Mouse (Mus musculus) liver, embryonic 11.5 days (tissue): ENCODE results near the gene Wdr75. TPM values are rescaled to one million over a fixed set of nuclear protein-coding genes. Genes with fewer than 3 reads are reported as not detected.

ENCODE experiments used
- ATAC-seq: fragments of 200-750 bp; cut with Nextera tagmentation; replicated peaks from 2 replicates; pipeline ENCODE4 v1.8.0; 2017; ENCODE audit warnings: moderate number of reproducible peaks, mild to moderate bottlenecking, moderate TSS enrichment, moderate library complexity; ENCODE audit not compliant: low FRiP score
- DNase-seq: peaks from one replicate; pipeline ENCODE4 v3.0.0-alpha.2; 2017; ENCODE audit warnings: low spot score
- H3K27ac ChIP-seq: fragments of 300-500 bp; sonication (generic); 2 replicates; pipeline ENCODE4 v1.5.1; 2014; ENCODE audit warnings: mild to moderate bottlenecking, low read depth, low read length, control low read depth
- H3K27me3 ChIP-seq: fragments of 300-500 bp; sonication (generic); replicated peaks from 2 replicates; pipeline ENCODE4 v1.6.1; 2014; ENCODE audit warnings: low read length, mixed read lengths; ENCODE audit not compliant: control insufficient read depth, insufficient read depth
- H3K36me3 ChIP-seq: fragments of 300-500 bp; sonication (generic); 2 replicates; pipeline ENCODE4 v1.6.1; 2014; ENCODE audit warnings: mild to moderate bottlenecking, low read length, moderate library complexity, mixed read lengths; ENCODE audit not compliant: control insufficient read depth, insufficient read depth
- H3K4me1 ChIP-seq: fragments of 300-500 bp; sonication (generic); replicated peaks from 2 replicates; pipeline ENCODE4 v1.6.1; 2014; ENCODE audit warnings: low read length, mixed read lengths; ENCODE audit not compliant: control insufficient read depth, insufficient read depth
- H3K4me2 ChIP-seq: fragments of 300-500 bp; sonication (generic); 2 replicates; pipeline ENCODE4 v1.6.1; 2014; ENCODE audit warnings: mild to moderate bottlenecking, control low read depth, moderate library complexity
- H3K4me3 ChIP-seq: fragments of 300-500 bp; sonication (generic); 2 replicates; pipeline ENCODE4 v1.5.1; 2014; ENCODE audit warnings: low read depth, low read length, control low read depth
- H3K9ac ChIP-seq: fragments of 300-500 bp; sonication (generic); 2 replicates; pipeline ENCODE4 v1.6.1; 2014; ENCODE audit warnings: low read depth, low read length, control low read depth
- H3K9me3 ChIP-seq: fragments of 300-500 bp; sonication (generic); 2 replicates; pipeline ENCODE4 v1.6.1; 2016; ENCODE audit warnings: low read length, inconsistent platforms, mixed read lengths; ENCODE audit not compliant: control insufficient read depth
- WGBS: fragments of 180-500 bp; shearing (Covaris S2); extraction: QIAGEN DNeasy Blood & Tissue Kit; methylation state at CpG from one replicate; pipeline ENCODE4 v1.1.7; 2014; 5-methylcytosine and 5-hydroxymethylcytosine counted together
- polyA plus RNA-seq: library from polyadenylated mRNA; unstranded; fragments of >200 nt; fragmentation: Nextera tagmentation; extraction: Ambion mirVana; gene quantifications from 2 replicates; pipeline ENCODE4 v1.2.1, GENCODE M21; 2014

The Wdr75 gene
- polyA plus RNA-seq, 1 experiment from 2014 or later = 114 TPM

DNA sequence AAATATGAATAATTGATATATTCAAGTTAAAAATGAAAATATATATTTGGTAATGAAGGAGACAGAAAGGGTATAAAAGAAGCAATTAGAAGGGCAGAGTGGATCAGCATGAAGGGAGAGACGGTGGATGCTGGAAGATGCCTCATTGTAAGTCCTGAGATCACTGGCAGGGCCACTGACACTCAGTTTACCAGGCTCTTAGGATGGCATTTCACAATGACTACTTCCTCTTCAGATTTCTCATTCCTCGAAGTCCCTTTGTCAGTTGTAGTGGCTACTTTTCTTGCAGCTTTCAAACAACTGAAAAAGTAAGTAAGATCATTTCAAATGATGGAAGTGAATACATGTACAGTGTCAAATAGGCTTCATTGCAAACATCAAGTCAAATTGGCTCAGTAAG, 31.2 kb downstream of the Wdr75 start:
- WGBS = 83% methylated on average over 2 of the region's 2 CpGs
- H3K4me3 ChIP-seq = no peak overlapping the region

DNA sequence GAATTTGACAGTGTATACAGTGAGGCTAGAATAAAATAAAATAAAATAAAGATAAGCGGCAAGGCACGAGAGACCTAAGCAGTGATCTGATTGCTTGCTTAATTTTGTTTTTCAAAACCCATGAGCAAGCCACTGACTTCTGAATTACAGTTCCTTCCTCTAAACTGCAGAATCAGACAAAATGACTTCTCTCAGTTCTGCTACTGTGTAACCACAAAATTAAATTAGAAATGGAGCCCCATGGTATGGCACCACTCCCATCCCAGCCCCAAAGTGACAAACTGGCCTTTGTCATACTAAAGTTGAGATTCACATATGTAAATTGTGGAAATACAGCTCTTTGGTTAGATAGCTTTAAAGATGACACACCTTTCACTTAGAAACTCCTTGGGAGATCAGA, 31.8 kb downstream of the Wdr75 start:
- Histone ChIP-seq H3K36me3 (0 out of 2 replicates have a peak, but pooled peaks cover 6% of the 10 kb centered on the region), H3K9me3 (no peaks in the 10 kb centered on the region), H3K27me3 (no peaks in the 10 kb centered on the region), H3K9ac (no peak overlapping the region), H3K4me1 (no peaks in the 10 kb centered on the region), H3K4me2 (no peak overlapping the region), H3K4me3 (no peak overlapping the region), H3K27ac (no peak overlapping the region)
- ATAC-seq (no peak), DNase-seq (no peak)
- 91% methylated on average over 2 of the region's 2 CpGs for WGBS

More for the DNA sequence above, 31.2 kb downstream of the Wdr75 start:
- ATAC-seq (no peak), DNase-seq (no peak)
- H3K27ac ChIP-seq = no peak overlapping the region
- H3K4me2 ChIP-seq = no peak overlapping the region
- H3K9me3 ChIP-seq = no peaks in the 10 kb centered on the region
- H3K9ac ChIP-seq = no peak overlapping the region
- no peaks in the 10 kb centered on the region for H3K27me3 ChIP-seq
- 0 out of 2 replicates have a peak, but pooled peaks cover 6% of the 10 kb centered on the region for H3K36me3 ChIP-seq
- no peaks in the 10 kb centered on the region for H3K4me1 ChIP-seq

DNA sequence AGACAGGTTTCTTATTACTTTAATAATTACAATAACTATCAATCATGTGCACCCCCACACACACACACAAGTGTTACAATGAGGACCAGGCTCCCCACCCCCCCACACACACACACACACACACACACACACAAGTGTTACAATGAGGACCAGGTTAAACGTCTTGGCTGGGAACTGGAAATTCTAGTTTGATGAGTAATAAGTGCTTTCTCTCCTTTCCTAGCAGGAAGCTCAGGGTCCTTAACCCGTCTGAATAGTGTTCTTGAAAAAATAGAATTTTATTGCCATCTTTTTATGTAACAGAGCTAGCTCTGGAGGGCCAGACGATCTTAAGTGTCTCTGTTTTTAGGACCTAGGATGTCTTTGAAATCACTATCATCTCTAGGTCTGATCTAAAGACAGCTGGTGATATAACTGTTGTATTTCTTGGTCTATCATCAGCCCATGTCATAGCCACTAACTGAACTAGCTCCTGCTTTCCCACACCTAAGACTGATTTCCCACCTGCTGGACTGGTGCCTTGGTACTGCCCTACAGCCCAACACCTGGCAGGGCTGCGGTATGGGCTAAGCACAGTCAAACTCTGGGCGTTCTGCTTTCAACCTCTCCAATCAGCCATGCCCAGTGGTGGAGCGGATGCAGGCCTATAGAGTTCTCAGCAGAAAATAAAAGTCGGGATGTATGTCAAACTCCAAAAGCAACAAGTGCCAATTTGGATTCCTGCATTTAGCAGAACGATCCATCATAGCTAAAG, 35.7 kb downstream of the Wdr75 start:
- no peak for DNase-seq
- no peaks in the 10 kb centered on the region for H3K9me3 ChIP-seq
- WGBS = 84% methylated on average over 8 of the region's 8 CpGs

DNA sequence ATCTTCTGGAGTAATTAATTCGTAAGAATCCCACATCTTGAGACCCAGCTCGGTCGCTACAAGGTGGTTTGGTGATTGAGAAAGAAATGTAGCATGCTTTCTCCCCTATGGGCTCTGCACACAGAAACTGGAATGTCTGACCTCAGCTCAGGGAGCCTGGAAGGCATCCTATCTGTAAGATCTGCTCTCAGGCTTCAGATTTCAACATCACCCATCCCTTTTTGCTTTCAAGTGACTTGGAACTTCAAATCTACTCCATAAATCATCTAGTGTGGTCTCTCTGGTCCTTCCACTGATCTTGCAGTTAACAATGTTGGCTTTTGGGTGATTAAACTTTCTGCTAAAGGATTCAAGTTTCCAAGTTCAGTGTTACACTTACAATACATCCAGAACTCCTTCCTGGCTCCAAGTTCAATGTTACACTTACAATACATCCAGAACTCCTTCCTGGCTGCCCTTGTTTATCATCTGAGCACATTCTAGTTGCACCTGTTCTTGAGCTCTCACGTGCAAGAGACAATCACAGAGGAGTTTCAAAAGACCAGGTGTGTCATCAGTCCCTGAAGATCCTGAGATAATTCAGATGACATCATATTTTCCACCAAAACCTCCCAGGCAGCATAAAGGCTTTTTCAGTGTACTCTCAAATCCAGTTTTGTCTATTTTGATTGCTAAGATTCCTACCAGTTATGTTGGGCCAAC, 40.5 kb downstream of the Wdr75 start:
- Histone ChIP-seq H3K4me3 (no peak overlapping the region), H3K36me3 (no peaks in the 10 kb centered on the region), H3K4me1 (no peaks in the 10 kb centered on the region), H3K4me2 (no peak overlapping the region), H3K27me3 (no peaks in the 10 kb centered on the region), H3K27ac (no peak overlapping the region), H3K9me3 (no peaks in the 10 kb centered on the region), H3K9ac (no peak overlapping the region)
- WGBS = 79% methylated on average over 4 of the region's 4 CpGs
- ATAC-seq = no peak
- no peak for DNase-seq

More for the DNA sequence above, 35.7 kb downstream of the Wdr75 start:
- no peaks in the 10 kb centered on the region for H3K27me3 ChIP-seq
- H3K27ac ChIP-seq = no peak overlapping the region
- H3K4me2 ChIP-seq = no peak overlapping the region
- H3K9ac ChIP-seq = no peak overlapping the region
- no peaks in the 10 kb centered on the region for H3K36me3 ChIP-seq
- H3K4me3 ChIP-seq = no peak overlapping the region
- no peak for ATAC-seq
- H3K4me1 ChIP-seq = no peaks in the 10 kb centered on the region

DNA sequence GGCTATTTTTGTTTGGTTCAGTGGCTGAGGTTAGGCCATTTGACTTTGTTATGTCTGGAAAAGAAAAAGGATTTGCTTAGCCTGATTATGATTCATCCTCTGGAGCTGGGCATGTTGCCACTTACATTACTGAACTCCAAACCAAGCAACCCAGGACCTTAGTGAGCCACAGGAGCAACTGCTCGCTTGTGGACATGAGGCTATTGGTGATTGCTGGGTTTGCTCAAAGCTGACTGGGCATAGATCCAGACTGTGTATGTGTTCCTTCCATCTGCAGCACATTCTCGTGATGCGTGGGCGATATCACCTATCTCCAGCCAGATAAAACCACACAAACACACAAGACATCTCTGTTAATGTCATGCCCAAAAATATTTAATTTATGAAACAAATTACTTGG, 42.8 kb downstream of the Wdr75 start:
- H3K27ac ChIP-seq = no peak overlapping the region
- H3K9ac ChIP-seq = no peak overlapping the region
- H3K4me1 ChIP-seq = no peaks in the 10 kb centered on the region
- H3K4me3 ChIP-seq = no peak overlapping the region
- H3K9me3 ChIP-seq = no peaks in the 10 kb centered on the region
- 81% methylated on average over 4 of the region's 4 CpGs for WGBS
- no peak for ATAC-seq
- no peak for DNase-seq
- H3K27me3 ChIP-seq = no peaks in the 10 kb centered on the region
- no peaks in the 10 kb centered on the region for H3K36me3 ChIP-seq
- H3K4me2 ChIP-seq = no peak overlapping the region

DNA sequence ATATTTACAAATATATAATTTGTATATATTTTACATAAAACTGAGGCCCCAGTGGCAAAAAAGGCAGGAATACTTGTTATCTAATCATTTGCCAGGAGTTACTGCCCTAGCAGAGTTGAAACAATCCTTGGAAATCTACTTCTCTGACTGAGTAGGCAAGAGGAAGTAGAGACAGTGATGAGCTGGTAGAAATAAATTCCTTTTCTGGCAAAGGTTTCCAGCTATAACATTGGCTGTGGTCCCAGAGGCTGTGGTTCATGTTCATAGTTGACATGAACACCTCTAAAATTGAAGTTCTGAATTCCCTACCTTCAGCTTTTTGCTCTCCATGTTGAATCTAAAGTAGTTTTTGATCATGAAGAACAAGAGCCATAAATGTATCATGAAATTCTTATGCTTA, 43.3 kb downstream of the Wdr75 start:
- no peaks in the 10 kb centered on the region for H3K27me3 ChIP-seq
- no peak overlapping the region for H3K9ac ChIP-seq
- H3K4me3 ChIP-seq = no peak overlapping the region
- ATAC-seq (no peak), DNase-seq (no peak)
- H3K9me3 ChIP-seq = no peaks in the 10 kb centered on the region
- no peaks in the 10 kb centered on the region for H3K4me1 ChIP-seq
- H3K4me2 ChIP-seq = no peak overlapping the region
- no peaks in the 10 kb centered on the region for H3K36me3 ChIP-seq
- no peak overlapping the region for H3K27ac ChIP-seq

DNA sequence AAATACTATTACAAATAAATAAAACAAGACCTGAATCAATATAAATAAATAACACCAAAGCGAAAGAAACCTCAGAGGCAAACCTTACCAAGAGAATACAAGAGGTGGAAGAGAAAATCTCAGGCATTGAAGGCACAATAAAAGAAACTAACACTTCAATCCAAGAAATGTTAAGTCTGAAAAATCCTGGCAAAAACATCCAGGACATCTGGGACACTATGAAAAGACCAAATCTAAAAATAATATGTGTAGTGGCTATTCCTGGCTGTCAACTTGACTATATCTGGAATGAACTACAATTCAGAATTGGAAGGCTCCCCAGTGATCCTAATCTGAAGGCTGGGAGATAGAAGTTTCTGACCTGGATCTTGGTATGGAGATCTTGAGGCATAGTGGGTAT, 50.5 kb downstream of the Wdr75 start:
- WGBS = 71% methylated on average over 1 of the region's 1 CpGs

DNA sequence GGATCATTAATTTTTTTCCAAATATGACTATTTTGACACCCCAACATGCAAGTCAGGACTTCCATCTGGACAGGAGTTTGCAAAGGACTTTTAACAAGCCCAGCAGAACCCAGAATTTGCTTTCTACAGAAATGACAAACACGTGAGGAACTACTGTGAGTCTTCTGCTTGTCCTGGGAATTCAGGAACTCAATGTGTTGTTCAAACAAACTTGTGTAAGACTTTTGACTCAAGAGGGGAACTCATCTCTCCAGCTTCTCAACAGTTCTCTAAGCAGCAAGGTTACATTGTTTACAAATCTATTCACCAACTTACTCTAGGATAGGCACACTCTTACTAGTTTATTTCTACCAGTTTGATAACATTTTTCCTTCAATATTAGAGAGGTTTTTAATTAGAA, 63.1 kb downstream of the Wdr75 start:
- no peak for DNase-seq
- no peaks in the 10 kb centered on the region for H3K36me3 ChIP-seq
- no peak overlapping the region for H3K4me3 ChIP-seq
- WGBS = 44% methylated on average over 1 of the region's 1 CpGs
- H3K4me2 ChIP-seq = no peak overlapping the region
- no peak overlapping the region for H3K9ac ChIP-seq
- no peak for ATAC-seq
- no peak overlapping the region for H3K27ac ChIP-seq
- H3K27me3 ChIP-seq = no peaks in the 10 kb centered on the region
- H3K9me3 ChIP-seq = no peaks in the 10 kb centered on the region
- H3K4me1 ChIP-seq = no peaks in the 10 kb centered on the region

More for the DNA sequence above, 50.5 kb downstream of the Wdr75 start:
- no peak for DNase-seq
- H3K27me3 ChIP-seq = no peaks in the 10 kb centered on the region
- no peak for ATAC-seq
- H3K27ac ChIP-seq = no peak overlapping the region
- no peak overlapping the region for H3K9ac ChIP-seq
- no peaks in the 10 kb centered on the region for H3K4me1 ChIP-seq
- peaks cover 2% of the 10 kb centered on the region; the same call in 1 of the 2 replicates for H3K9me3 ChIP-seq
- H3K4me2 ChIP-seq = no peak overlapping the region
- no peak overlapping the region for H3K4me3 ChIP-seq
- H3K36me3 ChIP-seq = no peaks in the 10 kb centered on the region

DNA sequence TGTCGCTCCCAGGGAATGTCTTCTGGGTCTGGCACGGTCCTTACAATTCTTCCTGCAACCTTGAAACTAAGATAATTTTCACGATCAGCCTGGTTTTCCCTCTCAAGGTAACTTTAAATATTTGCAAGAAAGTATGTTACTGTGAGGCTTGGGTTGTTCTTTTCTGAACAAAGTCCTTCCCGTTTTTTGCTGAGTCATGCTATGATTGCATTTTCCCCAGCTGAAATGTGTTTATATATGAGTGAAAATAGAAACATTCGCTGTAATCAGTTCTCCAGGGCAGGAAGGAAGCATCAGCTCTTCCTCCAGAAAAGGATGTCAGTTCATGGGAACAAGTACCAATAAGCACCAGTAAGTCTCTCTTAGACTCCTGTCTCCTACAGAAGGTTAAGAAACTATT, 65.4 kb downstream of the Wdr75 start:
- DNase-seq (no peak), ATAC-seq (0 out of 2 replicates have a peak, but pooled peaks have one; percentile 20)
- no peak overlapping the region for H3K4me2 ChIP-seq
- H3K27me3 ChIP-seq = no peaks in the 10 kb centered on the region
- H3K9me3 ChIP-seq = no peaks in the 10 kb centered on the region
- H3K4me1 ChIP-seq = peaks cover 2% of the 10 kb centered on the region
- H3K9ac ChIP-seq = no peak overlapping the region
- 42% methylated on average over 5 of the region's 5 CpGs for WGBS
- no peak overlapping the region for H3K4me3 ChIP-seq
- no peak overlapping the region for H3K27ac ChIP-seq
- H3K36me3 ChIP-seq = no peaks in the 10 kb centered on the region
